Mouse (Mus musculus): ENCODE results near the gene Akap1. TPM values are rescaled to one million over a fixed set of nuclear protein-coding genes. Genes with fewer than 3 reads are reported as not detected.
A peak's percentile ranks its signal among the peaks of the same experiment; 100 is the strongest.

The Akap1 gene
- polyA plus RNA-seq, 1 experiment from 2014 or later = 24.0 TPM

DNA sequence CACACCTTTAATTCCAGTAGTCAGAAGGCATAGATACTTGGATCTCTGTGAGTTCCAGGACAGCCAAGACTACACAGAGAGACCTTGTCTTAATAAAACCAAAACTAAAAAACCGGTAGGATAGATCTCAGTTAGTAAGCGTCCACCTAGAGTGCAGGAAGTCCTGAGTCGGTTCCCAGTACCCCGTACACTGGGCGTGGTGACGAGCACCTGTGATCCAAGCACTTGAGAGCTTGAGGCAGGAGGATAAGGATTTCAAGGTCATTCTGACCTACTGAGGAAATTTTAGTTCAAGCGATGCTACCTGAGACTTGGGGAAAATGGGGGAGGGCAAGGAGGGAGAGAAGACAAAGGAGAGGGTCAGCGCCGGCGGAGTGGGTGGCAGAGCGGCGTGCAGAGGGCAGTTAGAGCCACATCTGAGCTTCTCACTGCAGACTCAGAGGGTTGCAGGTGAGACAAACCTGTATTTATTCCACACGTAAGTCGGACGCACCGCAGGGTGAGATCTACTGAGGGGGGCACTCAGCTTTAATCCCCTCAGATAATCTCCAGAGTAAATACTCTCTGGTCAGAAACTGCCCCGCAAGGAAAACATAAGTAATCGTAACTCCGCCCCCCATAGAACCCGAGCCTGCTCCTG, 8.8 kb upstream of the Akap1 start:
- WGBS = 7% methylated on average over 20 of the region's 20 CpGs
- no peak overlapping the region for H3K27ac ChIP-seq
- peaks cover 11% of the 10 kb centered on the region for H3K27me3 ChIP-seq (replicated peaks)
- peaks cover 9% of the 10 kb centered on the region for H3K4me1 ChIP-seq
- H3K4me2 ChIP-seq (replicated peaks) = peak overlapping the region; percentile 61
- H3K9me3 ChIP-seq = no peaks in the 10 kb centered on the region
- no peak for ATAC-seq (ENCODE audit: low FRiP score, low read depth)
- peak overlapping the region; percentile 26 for H3K4me3 ChIP-seq
- 0 out of 2 replicates have a peak overlapping the region, but pooled peaks have one; percentile 1 for H3K9ac ChIP-seq
- H3K36me3 ChIP-seq = no peaks in the 10 kb centered on the region

GRCm38 (mm10) chr11:88869443-88869842, 5.1 kb upstream of the Akap1 start:
- H3K4me3 ChIP-seq = no peak overlapping the region
- H3K36me3 ChIP-seq = no peaks in the 10 kb centered on the region
- H3K27me3 ChIP-seq (replicated peaks) = peaks cover 11% of the 10 kb centered on the region
- no peak overlapping the region for H3K9ac ChIP-seq
- H3K27ac ChIP-seq = no peak overlapping the region
- no peak for ATAC-seq (ENCODE audit: low FRiP score, low read depth)
- peaks cover 14% of the 10 kb centered on the region for H3K4me1 ChIP-seq
- WGBS = 80% methylated on average over 2 of the region's 2 CpGs
- H3K9me3 ChIP-seq = no peaks in the 10 kb centered on the region
- no peak overlapping the region for H3K4me2 ChIP-seq (replicated peaks)

GRCm38 (mm10) chr11:88863904-88864457, 405 bp downstream of the Akap1 start:
- WGBS = under 1% methylated on average over 47 of the region's 49 CpGs
- peak overlapping the region; percentile 79 for H3K9ac ChIP-seq
- H3K4me3 ChIP-seq = peak overlapping the region; percentile 74
- no peaks in the 10 kb centered on the region for H3K36me3 ChIP-seq
- no peaks in the 10 kb centered on the region for H3K9me3 ChIP-seq
- ATAC-seq (ENCODE audit: low FRiP score, low read depth) = peak; percentile 73
- peak overlapping the region; percentile 97 for H3K4me2 ChIP-seq (replicated peaks)
- H3K4me1 ChIP-seq = peaks cover 19% of the 10 kb centered on the region
- H3K27me3 ChIP-seq (replicated peaks) = no peaks in the 10 kb centered on the region
- H3K27ac ChIP-seq = no peak overlapping the region

GRCm38 (mm10) chr11:88863071-88863903, 1.1 kb downstream of the Akap1 start:
- H3K36me3 ChIP-seq = no peaks in the 10 kb centered on the region
- H3K4me3 ChIP-seq = peak overlapping the region; percentile 74
- H3K27ac ChIP-seq = no peak overlapping the region
- no peak for ATAC-seq (ENCODE audit: low FRiP score, low read depth)
- H3K9ac ChIP-seq = peak overlapping the region; percentile 79
- peak overlapping the region; percentile 97 for H3K4me2 ChIP-seq (replicated peaks)
- WGBS = 1% methylated on average over 32 of the region's 32 CpGs
- no peaks in the 10 kb centered on the region for H3K27me3 ChIP-seq (replicated peaks)
- no peaks in the 10 kb centered on the region for H3K9me3 ChIP-seq
- H3K4me1 ChIP-seq = peaks cover 19% of the 10 kb centered on the region

DNA sequence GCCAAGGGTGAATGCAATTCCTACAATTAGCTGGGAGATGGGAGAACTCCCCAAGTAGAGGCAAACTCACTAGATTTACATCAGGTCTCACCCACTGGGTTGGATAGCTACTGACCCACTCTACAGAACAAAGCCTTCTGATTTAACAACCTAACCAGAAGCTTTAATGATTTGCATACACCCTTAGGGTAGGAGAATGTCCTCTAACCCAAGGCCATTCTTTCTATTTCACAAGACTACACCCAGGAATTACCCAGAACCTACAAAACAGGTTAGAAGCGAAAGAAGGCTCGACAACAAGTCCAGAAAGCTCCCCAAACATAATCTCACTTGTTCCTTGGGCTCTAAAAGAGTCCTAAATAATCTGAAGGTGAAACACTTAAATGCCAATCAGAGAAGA, 2.0 kb downstream of the Akap1 start:
- no peak overlapping the region for H3K4me3 ChIP-seq
- no peak overlapping the region for H3K9ac ChIP-seq
- no peaks in the 10 kb centered on the region for H3K9me3 ChIP-seq
- H3K4me1 ChIP-seq = peaks cover 19% of the 10 kb centered on the region
- ATAC-seq (ENCODE audit: low FRiP score, low read depth) = no peak
- no peaks in the 10 kb centered on the region for H3K27me3 ChIP-seq (replicated peaks)
- H3K36me3 ChIP-seq = no peaks in the 10 kb centered on the region
- WGBS = 69% methylated on average over 2 of the region's 2 CpGs
- H3K27ac ChIP-seq = no peak overlapping the region
- peak overlapping the region; percentile 97 for H3K4me2 ChIP-seq (replicated peaks)

GRCm38 (mm10) chr11:88861060-88861459, 3.3 kb downstream of the Akap1 start:
- no peaks in the 10 kb centered on the region for H3K27me3 ChIP-seq (replicated peaks)
- no peak overlapping the region for H3K27ac ChIP-seq
- no peak for ATAC-seq (ENCODE audit: low FRiP score, low read depth)
- H3K4me1 ChIP-seq = peaks cover 19% of the 10 kb centered on the region
- H3K9me3 ChIP-seq = no peaks in the 10 kb centered on the region
- H3K36me3 ChIP-seq = no peaks in the 10 kb centered on the region
- no peak overlapping the region for H3K9ac ChIP-seq
- 67% methylated on average over 3 of the region's 3 CpGs for WGBS
- no peak overlapping the region for H3K4me3 ChIP-seq
- no peak overlapping the region for H3K4me2 ChIP-seq (replicated peaks)

- H3K4me3 ChIP-seq = no peak overlapping the region
- no peak overlapping the region for H3K4me2 ChIP-seq (replicated peaks)
- H3K27ac ChIP-seq = no peak overlapping the region
- peaks cover 19% of the 10 kb centered on the region for H3K4me1 ChIP-seq
- 91% methylated on average over 3 of the region's 3 CpGs for WGBS
- no peaks in the 10 kb centered on the region for H3K36me3 ChIP-seq
- ATAC-seq (ENCODE audit: low FRiP score, low read depth) = no peak
- H3K9me3 ChIP-seq = no peaks in the 10 kb centered on the region
- H3K9ac ChIP-seq = no peak overlapping the region
- H3K27me3 ChIP-seq (replicated peaks) = no peaks in the 10 kb centered on the region
These were observed 3.7 kb downstream of the Akap1 start for GRCm38 (mm10) chr11:88860641-88861040.

- no peak overlapping the region for H3K27ac ChIP-seq
- ATAC-seq (ENCODE audit: low FRiP score, low read depth) = no peak
- 61% methylated on average over 3 of the region's 3 CpGs for WGBS
- H3K4me3 ChIP-seq = no peak overlapping the region
- H3K9me3 ChIP-seq = no peaks in the 10 kb centered on the region
- H3K27me3 ChIP-seq (replicated peaks) = no peaks in the 10 kb centered on the region
- H3K9ac ChIP-seq = no peak overlapping the region
- H3K4me2 ChIP-seq (replicated peaks) = no peak overlapping the region
- no peaks in the 10 kb centered on the region for H3K36me3 ChIP-seq
- peaks cover 3% of the 10 kb centered on the region for H3K4me1 ChIP-seq
These were observed 6.9 kb downstream of the Akap1 start for GRCm38 (mm10) chr11:88857311-88858005.

DNA sequence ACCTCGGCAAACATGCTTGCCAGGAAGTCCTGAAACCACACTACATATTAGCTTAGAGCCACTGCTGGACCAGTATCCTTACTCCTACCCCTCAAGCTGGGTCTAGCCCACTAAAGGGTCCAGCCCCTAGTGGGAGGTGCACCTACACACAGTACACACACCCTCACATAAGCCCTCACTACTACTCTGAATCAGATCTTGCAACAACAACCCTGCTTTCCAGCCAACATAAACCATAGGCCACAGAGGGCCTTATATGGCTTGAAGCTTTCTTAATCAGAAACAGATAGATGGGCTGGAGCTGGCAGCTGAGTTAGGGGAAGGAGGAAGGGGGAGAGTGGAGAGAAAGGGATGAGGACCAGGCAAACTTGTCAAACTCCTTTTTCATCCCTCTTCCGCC, 8.0 kb downstream of the Akap1 start:
- H3K27me3 ChIP-seq (replicated peaks) = no peaks in the 10 kb centered on the region
- no peak for ATAC-seq (ENCODE audit: low FRiP score, low read depth)
- H3K9me3 ChIP-seq = no peaks in the 10 kb centered on the region
- WGBS = 93% methylated on average over 2 of the region's 2 CpGs
- H3K27ac ChIP-seq = no peak overlapping the region
- no peak overlapping the region for H3K9ac ChIP-seq
- H3K4me3 ChIP-seq = no peak overlapping the region
- no peaks in the 10 kb centered on the region for H3K4me1 ChIP-seq
- H3K36me3 ChIP-seq = no peaks in the 10 kb centered on the region
- H3K4me2 ChIP-seq (replicated peaks) = no peak overlapping the region

- no peaks in the 10 kb centered on the region for H3K27me3 ChIP-seq (replicated peaks)
- no peak overlapping the region for H3K4me3 ChIP-seq
- H3K9ac ChIP-seq = no peak overlapping the region
- 79% methylated on average over 4 of the region's 4 CpGs for WGBS
- ATAC-seq (ENCODE audit: low FRiP score, low read depth) = no peak
- no peaks in the 10 kb centered on the region for H3K9me3 ChIP-seq
- no peak overlapping the region for H3K27ac ChIP-seq
- H3K4me1 ChIP-seq = no peaks in the 10 kb centered on the region
- no peaks in the 10 kb centered on the region for H3K36me3 ChIP-seq
- H3K4me2 ChIP-seq (replicated peaks) = no peak overlapping the region
These were observed 8.6 kb downstream of the Akap1 start for GRCm38 (mm10) chr11:88855795-88856194.

DNA sequence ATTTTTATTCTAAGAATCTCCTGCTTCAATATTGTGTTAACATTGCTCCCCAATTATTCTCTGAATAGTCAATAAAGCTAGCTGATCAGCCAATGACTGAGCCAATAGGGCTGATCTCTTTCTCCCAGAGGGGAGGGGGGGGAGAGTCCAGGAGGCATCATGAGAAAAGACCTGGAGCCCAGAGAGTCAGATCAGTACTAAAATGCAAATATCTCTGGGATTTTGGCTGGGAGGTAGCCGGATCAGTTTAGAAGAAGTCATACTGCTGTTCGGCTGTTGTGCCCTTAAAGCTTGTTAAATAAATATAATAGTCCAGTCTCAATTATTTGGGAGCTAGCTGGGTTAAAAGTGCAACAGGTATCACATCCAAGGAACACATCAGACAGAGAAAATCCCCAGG, 10.8 kb downstream of the Akap1 start:
- WGBS = 94% methylated on average over 2 of the region's 2 CpGs

GRCm38 (mm10) chr11:88852806-88853205, 11.6 kb downstream of the Akap1 start:
- 92% methylated on average over 4 of the region's 4 CpGs for WGBS
- Histone ChIP-seq H3K27ac (no peak overlapping the region), H3K27me3 (replicated peaks) (no peaks in the 10 kb centered on the region), H3K4me3 (no peak overlapping the region), H3K36me3 (no peaks in the 10 kb centered on the region), H3K9me3 (no peaks in the 10 kb centered on the region), H3K4me2 (replicated peaks) (no peak overlapping the region), H3K4me1 (peaks cover 12% of the 10 kb centered on the region; the same call in 1 of the 2 replicates), H3K9ac (no peak overlapping the region)
- ATAC-seq (ENCODE audit: low FRiP score, low read depth) = no peak

More for the DNA sequence above, 10.8 kb downstream of the Akap1 start:
- Histone ChIP-seq H3K9ac (no peak overlapping the region), H3K27me3 (replicated peaks) (no peaks in the 10 kb centered on the region), H3K4me2 (replicated peaks) (no peak overlapping the region), H3K27ac (no peak overlapping the region), H3K4me3 (no peak overlapping the region), H3K4me1 (0 out of 2 replicates have a peak, but pooled peaks cover 7% of the 10 kb centered on the region), H3K9me3 (no peaks in the 10 kb centered on the region), H3K36me3 (no peaks in the 10 kb centered on the region)
- ATAC-seq (ENCODE audit: low FRiP score, low read depth) = no peak
